Mouse (Mus musculus) liver, adult (tissue): ENCODE data around the gene Fgf14.

Experiments
- GATA4 ChIP-seq: IDR thresholded peaks from 2 replicates; pipeline ENCODE4 v1.6.1; 2014; ENCODE audit warnings: mild to moderate bottlenecking, low read length; ENCODE audit not compliant: insufficient replicate concordance

Gene Fgf14

DNA sequence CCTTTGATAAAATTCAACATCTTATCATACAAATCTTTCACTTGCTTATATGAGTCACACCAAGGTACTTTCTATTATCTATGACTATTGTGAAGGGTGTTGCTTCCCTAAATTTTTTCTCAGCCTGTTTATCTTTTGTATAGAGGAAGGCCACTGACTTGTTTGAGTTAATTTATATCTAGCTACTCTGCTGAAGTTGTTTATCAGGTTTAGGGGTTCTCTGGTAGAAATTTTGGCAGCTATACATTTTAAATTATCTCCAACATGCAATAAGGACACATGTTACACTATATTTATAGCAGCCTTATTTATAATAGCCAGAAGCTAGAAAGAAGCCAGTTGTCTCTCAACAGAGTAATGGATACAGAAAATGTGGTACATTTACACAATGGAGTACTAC, 389.9 kb downstream of the Fgf14 start:
- no peak for TF ChIP-seq GATA4

DNA sequence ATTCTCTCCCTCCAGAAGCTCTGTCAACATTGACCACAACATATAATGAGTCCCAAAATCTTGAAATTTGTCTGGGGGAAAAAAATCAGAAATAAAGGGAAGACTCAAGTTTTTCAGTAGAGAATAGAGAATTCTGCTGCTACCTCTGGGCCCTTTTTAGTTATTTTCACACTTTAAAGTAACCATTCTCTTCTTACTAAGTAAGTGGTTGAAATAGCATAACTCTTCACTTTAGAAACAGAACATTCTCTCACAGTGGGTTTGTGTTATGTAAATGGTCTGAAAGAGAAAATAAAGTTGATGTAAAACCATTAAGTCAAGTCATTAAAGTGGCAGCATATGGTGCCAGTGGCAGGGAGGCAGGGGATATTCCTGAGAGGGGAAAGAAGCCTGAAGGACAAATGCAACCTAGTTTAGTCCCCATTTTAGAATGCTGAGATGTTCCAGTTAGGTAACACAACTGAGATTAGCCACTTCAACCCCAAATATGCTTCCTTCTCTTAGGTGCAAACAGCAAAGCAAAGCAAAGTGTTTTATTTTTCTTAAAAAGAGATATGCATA, 398.5 kb downstream of the Fgf14 start:
- no peak for TF ChIP-seq GATA4

DNA sequence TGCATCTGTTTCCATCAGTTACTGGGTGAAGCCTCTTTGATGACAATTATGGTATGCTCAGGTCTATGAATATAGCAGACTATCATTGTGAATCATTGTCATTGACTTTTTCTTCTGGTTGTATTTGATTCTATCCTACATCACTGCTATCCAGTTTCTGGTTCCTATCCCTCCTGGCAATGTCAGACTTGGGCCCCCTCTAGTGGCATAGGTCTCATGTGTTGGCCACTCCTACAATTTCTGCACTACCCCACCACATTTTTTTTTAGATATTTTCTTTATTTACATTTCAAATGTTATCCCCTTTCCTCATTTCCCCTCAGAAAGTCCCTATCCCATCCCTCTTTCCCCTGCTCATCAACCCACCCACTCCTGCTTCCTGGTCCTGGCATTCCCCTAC, 409.9 kb downstream of the Fgf14 start:
- no peak for TF ChIP-seq GATA4

DNA sequence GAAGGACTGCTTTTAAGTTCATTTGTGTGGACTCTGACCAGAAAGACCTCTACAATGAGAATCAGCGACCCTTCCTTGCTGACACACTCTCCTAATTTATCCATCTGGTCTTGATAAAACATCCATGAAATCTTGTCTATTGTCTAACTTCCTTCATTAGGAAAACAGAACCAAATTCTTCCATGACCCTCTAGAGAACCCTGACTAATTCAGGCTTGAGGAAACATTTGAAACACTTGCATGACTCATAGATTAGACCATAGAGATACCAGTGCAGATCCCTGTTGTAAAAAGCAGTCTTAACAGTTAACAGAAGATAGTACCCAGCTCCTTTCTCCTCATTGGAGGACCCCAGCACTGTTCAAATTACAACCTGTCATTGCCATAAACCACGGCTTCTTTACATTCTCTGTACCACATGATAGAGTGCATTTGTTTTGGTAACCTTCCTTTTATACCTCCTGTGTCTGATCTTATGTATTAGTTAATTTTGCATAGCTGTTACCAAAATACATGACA, 412.3 kb downstream of the Fgf14 start:
- no peak for TF ChIP-seq GATA4

DNA sequence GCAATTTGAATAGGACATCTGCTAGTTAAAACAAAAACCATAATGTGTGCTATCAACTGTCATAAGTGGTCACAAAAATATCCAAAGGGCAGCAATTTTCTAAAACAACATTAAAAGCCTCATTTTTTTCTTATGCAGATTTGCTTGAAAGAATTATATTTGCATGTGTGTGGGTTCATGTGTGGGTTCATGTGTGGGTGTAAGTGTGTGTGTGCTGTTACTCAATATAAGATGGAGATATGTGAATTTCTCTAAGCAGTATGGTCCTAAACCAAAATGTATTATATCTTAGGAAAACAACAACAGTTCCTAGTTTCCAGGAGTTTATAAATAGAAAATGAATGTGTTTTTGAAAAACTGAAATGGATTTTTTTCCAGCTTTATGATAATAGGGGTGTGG, 413.7 kb downstream of the Fgf14 start:
- no peak for TF ChIP-seq GATA4

DNA sequence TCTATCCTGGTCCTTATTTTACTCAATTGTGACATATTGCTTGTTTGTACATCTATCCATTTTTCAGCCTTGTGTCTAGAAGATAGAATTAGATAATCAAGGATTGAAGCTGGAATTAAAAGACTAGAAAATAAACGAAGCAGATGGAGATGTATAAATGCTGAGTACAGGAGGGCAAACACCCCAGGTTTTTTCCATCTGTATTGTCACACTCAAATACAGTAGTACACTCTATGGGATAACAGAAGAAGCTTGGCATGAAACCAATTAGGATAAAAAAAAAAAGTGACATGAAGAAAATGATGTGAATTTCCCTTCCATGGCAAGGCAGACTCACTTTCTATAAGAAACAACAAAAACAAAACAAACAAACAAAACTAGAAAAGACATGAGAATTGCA, 429.4 kb downstream of the Fgf14 start:
- TF ChIP-seq GATA4, result no peak

DNA sequence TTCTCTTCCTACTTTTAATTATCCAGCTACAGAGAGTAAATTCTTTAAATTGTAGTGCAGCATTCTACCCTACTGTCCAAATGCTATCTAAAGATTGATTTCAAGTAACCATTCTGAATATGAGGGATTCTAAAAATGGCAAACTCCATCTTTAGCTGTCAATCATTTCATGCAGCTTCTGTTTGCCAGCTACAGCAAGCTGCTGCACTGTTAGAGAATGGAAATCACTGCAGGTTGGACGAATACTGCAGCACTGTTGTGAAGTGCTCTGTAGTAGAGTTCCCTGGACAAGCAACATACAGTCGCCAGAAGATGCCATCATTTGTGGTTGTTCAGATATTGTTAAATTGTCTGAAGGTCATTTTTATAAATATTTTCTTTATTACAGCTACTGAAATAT, 453.5 kb downstream of the Fgf14 start:
- no peak for TF ChIP-seq GATA4

DNA sequence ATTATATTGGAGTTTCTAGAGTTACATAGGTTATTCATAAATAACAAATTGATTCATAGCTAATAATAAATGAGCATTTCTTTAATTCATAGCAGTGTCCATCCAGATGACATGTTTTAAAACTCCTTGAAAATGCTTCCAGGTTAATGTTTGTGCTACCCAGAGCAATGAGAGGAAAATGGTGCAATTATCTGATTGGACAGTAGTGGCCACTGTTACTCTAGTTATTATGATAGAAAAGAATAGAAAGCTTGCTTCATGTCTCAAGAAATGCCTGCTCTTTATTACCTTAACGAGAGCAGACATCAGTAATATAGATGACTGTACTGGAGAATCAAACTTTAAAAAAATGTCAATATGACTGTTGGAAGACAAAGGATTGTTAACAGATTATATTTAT, 454.5 kb downstream of the Fgf14 start:
- TF ChIP-seq GATA4, result no peak

DNA sequence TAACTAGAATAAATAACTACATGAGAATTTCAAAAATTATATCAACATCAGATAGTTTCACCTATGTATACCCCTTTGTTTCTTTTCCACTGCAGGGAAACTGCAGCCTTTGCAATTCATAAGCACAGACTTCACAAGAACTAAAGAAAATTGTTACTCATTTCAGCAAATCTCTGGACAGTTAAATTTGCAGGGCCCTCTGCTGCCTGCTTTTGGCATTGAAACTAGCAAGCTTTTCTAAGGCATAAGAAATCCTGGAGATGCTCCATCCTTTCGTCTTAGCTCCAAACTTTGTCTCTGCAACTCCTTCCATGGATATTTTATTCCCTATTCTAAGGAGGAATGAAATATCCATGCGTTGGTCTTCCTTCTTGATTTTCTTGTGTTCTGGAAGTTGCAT, 455.9 kb downstream of the Fgf14 start:
- no peak for TF ChIP-seq GATA4

DNA sequence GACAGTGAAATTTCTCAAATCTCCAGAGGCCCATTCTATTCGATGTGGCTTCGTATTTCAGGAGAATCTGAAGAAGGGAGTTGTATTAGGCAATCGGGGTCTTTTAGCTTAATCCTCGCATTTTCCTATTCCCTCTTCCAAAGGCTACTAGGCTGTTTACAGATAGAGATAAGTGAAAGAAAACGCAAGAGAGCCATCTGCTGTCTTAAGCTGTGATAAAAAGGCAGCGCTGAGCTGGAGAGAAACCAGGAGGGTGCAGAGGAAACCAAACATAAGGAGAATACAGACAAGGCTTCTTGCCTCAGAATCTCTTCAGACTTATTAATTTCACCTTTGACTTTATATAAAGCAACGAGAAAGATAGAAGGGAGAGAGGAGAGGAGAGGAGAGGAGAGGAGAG, 481.1 kb downstream of the Fgf14 start:
- TF ChIP-seq GATA4, result no peak

DNA sequence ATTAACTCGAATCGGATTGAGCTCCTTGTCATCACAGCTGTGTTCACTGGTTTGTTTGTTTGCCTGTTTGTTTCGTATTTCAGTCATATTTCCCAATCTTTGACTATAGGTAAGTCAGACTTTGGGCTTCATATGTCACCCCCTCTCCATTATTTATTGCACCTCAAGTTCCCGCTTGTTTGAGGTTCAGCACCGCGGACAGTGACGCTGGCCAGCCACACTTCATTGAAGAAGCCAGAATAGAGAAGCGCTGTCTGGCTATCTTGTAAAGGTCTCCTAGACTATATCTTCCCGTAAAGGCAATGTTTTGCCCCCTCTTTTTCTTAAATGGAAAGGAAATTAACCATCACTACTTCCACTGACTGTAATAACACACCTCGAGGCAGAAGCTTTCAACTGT, 481.6 kb downstream of the Fgf14 start:
- TF ChIP-seq GATA4, result no peak

DNA sequence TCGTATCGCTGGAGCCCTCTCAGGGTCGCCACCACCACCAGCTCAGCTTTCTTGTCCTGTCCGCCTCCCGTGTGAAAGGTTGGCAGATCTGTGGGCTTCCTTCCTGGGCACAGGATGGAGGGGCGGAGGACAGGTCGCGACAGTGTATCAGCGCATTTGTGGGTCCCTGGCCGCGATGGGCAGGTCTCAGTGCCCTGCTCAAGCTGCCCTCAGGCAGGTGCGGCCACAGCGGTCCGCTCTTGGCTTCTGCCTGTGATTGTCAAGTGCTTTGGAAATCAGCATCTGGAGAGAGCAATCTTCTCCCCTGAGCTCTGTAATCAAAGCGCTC, 484.1 kb downstream of the Fgf14 start:
- TF ChIP-seq GATA4, result no peak

DNA sequence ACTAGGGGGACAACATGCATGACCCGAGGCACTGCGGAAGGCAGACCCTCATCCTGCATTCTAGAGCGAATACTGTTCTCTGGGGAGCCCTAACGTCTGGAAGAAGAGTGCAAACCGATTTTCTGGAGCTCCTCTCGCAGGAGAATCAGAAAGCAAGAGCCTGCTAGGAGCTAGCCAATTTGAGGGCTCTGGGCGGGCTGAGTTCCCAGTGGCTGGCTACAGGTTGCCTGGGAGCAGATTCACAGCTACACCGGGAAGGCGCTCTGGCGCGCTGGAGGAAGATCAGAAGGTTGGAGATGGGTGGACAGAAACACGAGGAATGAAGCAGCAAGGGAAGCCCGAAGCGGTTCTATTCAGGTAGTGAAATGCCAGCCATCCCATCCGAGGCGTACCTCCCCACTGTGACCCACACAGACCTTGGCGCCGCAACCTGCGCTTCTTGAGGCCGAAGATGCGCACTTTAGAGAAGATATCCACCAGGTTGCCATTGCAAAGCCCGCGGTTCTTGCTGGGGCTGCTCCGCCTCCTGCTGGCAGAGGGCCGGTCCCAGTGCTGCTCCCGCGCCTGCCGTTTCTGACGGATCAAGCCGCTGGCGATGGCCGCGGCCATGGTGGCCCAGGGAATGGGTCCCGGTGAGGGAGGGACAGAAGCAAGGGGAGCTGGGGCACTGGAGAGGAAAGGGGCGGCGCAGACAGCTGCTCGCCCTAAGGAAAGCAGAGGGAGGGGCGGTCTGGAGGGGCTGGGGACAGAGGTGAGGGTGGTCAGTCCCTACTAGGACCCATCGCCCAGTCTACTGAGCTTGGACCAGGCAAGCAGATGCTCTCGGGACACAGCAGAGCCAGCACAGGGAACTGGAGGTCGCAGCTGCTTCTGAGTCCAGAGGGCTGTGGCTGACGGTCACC, 484.8 kb downstream of the Fgf14 start:
- TF ChIP-seq GATA4, result no peak

DNA sequence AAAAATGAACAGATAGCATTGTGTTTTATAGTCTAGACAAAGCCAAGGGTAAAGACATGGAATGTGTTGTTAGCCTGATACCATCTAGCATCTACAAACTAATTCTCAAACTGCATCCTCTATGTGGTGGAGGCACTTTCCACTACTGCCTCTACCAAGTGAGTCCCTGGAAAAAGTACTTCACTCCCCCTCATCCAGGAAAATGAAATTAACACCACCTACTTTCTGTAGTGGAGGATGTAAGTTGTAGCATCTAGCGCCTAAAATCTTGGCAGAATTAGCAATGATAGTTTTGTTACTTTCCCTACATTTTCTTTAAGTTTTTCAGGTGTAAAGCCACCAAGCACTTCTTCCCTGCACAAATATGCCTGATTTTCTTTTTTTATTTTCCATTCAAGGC, 496.7 kb downstream of the Fgf14 start:
- no peak for TF ChIP-seq GATA4

DNA sequence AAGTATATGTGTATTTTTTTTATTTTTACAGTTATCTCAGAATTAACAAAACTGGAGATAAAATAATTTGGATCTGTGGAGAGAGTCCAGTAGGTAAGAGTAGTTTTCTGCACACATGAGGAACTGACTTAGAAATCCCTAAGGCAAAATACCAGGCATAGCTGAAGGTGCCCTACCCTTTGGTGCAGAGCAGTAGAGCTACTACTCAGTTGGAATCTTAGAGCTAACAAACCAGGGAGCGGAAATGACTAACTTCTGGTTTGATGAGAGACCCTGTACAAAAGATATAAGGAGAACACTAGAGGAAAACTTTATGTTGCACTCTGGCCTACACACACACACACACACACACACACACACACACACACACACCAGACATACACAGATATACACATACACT, 502.8 kb downstream of the Fgf14 start:
- TF ChIP-seq GATA4, result no peak

DNA sequence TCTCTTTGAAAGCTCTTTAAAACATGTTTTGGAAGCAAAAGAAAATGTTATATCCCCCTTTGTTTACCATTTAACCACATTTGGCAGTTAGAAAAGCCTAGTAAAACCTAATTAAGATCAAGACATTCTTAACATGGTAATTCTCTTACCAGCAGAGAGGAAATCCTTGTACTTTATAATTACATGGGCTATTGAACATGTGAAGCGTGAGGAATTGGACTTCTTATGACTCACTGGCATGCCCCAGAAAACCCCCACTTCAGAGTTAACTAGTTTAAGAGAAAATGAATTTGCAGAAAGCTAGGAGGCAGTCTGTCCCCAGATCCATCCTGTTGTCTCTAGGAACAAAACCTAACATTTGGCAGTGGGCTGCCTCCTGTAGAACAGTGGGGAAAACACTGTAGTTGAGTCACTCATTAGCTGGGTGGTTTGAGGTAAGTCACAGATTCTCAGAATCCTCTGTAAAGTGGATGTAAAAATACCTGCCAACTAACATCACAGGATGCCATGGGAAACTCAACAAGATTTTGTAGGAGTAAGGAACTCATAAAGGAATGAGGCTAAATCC, 513.2 kb downstream of the Fgf14 start:
- TF ChIP-seq GATA4, result no peak
